Mouse (Mus musculus) gastrocnemius, adult 2 months (tissue): ENCODE measurements at regions not wholly inside any gene's neighbourhood (a gene's known extent, or its start where the extent isn't known, plus 50 kb on each side); places are given as distances from the start of the nearest gene placed in this dataset.

ENCODE experiments used
- DNase-seq: peaks from one replicate; pipeline ENCODE4 v3.0.0; 2022
- H3K27ac ChIP-seq: fragments of 200-600 bp; 2 replicates; pipeline ENCODE4 v1.8.1; 2022; ENCODE audit warnings: mild to moderate bottlenecking
- H3K4me3 ChIP-seq: fragments of 200-600 bp; 2 replicates; pipeline ENCODE4 v1.8.1; 2022; ENCODE audit warnings: mild to moderate bottlenecking, moderate library complexity
- CTCF ChIP-seq: fragments of 200-600 bp; IDR thresholded peaks from 2 replicates; pipeline ENCODE4 v1.8.1; 2022; ENCODE audit warnings: antibody characterized with exemption, mild to moderate bottlenecking, moderate library complexity
- intact Hi-C: fragments of 180-260 bp; cut with DNase I; formaldehyde crosslinking; loops from one replicate; pipeline ENCODE4 v1.15.1; 2025

DNA sequence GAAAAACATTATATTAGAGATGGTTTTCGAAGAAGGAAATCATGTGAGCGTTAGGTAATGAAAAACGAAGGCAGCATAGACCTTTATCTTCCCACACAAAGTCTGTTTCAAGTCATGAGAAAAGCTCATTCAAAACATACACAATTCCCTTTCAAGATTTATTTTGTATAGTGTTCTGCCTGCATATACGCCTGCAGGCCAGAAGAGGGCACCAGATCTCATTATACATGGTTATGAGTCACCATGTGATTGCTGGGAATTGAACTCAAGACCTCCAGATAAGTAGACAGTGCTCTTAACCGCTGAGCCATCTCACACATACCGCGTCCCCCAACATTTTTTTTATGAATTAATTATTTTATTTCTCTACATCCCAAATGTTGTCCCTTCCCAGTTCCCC lies 578.3 kb upstream of the Ccdc54 start:
- intact Hi-C loops, result no loop called here
- Histone ChIP-seq H3K4me3 (no peak overlapping the region), H3K27ac (no peak overlapping the region)
- no peak for DNase-seq
- no peak for TF ChIP-seq CTCF

DNA sequence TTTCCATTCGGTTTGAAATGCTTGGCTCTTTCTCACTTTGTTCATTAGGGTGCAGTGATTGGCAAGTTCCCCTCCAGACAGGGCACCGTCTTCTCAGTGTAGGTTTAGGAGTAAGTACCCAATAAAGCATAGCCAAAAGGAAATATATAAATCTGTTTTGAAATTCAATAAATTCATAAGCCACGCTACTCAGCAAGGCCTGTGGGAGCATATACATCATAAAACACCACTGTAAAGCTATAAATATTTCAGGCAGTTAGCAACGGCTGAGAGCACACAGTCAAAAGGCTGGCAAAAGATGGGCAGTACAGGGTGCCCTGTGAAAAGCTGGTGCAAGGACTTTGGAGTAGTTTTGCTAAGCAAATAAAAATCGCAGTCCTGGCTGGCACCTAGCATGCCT lies 569.8 kb upstream of the Ccdc54 start:
- intact Hi-C loops, result no loop called here
- H3K4me3 ChIP-seq, result no peak overlapping the region
- no peak for TF ChIP-seq CTCF
- no peak overlapping the region for H3K27ac ChIP-seq
- no peak for DNase-seq

DNA sequence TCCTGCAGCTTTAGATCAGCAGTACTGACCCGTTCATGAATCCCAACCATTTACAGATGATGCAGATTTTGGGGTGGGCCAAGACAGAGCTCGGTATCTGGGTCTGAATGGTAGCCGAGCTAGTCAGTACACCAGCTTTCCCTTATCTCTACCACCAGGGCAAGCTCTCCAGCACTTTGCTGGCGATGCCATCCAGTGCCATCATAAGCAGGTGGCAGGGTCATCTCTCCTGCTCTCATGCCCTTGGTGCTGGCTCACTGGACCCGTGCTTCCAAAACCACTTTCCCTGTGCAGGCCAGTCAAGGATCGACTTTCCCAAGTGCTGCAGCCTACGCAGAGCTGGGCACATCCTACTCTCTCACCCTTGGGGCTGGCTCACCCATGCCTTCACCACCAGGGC lies 547.6 kb upstream of the Ccdc54 start:
- no peak for DNase-seq
- no peak for TF ChIP-seq CTCF
- H3K27ac ChIP-seq, result no peak overlapping the region
- H3K4me3 ChIP-seq, result no peak overlapping the region
- intact Hi-C loops, result no loop called here

DNA sequence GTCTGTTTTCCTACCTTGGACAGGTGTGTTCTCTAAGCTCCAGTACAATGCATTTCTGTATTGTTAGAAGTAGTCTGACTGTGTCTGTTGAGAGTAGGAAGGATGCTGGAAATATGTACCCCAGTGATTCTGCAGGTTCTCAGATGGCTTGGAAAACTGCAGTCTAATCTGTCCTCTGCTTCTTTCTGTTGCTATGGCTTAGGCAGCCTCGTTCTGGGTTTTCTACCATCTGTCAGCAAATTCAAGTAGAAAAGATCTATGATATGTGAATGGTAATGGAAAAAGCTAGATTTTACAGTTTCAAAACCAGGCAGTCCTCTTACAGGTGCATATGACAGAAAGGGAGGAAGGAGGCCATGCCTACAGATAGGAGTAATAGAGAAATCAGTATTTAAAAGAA lies 528.9 kb upstream of the Ccdc54 start:
- no peak for TF ChIP-seq CTCF
- Histone ChIP-seq H3K4me3 (no peak overlapping the region), H3K27ac (no peak overlapping the region)
- no peak for DNase-seq
- intact Hi-C loops, result no loop called here

DNA sequence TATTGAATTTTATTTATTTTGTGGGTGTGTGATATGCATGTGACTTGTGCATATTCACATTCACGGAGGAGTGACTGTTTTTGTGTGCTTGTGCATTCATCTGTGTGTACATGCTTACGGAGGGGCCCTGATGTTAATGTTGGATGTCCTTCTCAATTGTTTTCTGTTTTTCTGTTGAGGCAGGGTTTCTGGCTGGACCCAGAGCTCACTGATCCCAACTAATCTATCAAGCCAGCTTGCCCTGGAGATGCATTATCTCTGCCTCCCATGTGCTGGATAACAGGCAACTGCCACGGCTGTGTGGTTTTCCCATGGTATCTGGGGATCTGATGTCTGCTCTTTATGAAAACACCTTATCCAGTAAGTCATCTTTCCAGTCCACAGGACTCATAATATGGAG lies 527.4 kb upstream of the Ccdc54 start:
- TF ChIP-seq CTCF, result no peak
- intact Hi-C loops, result no loop called here
- no peak for DNase-seq
- no peak overlapping the region for H3K27ac ChIP-seq
- H3K4me3 ChIP-seq, result no peak overlapping the region

DNA sequence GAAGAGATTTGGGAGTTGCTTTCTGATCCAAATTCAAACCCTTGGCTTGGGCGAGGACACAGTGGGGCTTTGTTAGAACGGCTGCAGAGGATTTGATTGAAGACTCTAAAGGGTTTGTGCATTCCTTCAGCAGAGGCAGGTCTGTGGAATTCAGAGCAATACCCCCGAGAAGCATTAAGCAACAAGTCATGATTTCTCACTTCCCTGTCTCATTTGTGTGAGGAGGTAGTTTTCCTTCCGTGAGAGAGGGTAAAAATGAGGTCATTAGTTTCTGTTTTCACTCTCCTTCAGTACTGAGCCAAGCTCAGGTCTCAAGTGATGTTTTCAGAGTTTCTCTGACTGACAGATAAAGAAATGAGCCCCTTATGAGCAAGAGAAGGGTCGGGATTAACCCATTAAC lies 526.9 kb upstream of the Ccdc54 start:
- intact Hi-C loops, result no loop called here
- no peak for TF ChIP-seq CTCF
- Histone ChIP-seq H3K4me3 (no peak overlapping the region; the same call in 1 of the 2 replicates), H3K27ac (no peak overlapping the region)
- DNase-seq, result no peak

DNA sequence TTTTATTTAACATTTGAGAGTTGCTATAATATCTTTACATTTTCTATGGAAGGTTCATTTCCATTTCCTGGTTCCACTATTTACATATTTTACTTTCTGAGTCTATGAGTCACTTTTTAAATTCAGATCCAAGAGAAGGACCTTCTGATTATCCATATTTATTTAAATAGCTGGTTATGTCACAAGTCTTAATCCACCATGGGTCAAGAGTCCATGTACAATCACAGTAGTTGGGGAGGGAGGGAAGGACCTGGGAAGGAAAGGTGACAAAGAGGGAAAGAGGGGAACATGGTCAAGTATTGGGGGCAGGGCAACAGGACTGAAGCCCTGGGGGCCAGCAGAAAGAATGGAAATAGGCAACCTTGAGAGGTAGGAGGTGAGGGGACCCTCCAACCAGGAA lies 518.9 kb upstream of the Ccdc54 start:
- intact Hi-C loops, result no loop called here
- no peak overlapping the region for H3K4me3 ChIP-seq
- DNase-seq, result no peak
- no peak for TF ChIP-seq CTCF
- H3K27ac ChIP-seq, result no peak overlapping the region

DNA sequence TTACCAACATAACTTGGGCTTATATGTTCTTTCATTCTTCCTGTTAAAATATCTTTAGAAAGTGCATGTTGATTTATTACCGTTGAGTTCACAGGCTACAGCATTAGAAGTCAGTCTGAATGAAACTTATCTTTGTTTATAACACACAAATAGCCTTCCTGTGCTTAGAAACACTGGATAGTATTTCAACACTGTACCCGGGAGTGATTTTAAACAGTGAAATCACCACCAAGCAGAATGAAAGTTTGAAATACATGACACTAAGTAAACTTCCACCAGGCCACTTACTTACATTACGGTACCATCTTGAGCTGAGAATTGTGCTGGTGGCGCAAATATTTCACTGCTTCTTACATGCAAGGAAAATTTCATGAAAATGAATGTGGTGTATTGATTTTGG lies 516.5 kb upstream of the Ccdc54 start:
- Histone ChIP-seq H3K27ac (no peak overlapping the region), H3K4me3 (no peak overlapping the region)
- intact Hi-C loops, result no loop called here
- TF ChIP-seq CTCF, result no peak
- no peak for DNase-seq

DNA sequence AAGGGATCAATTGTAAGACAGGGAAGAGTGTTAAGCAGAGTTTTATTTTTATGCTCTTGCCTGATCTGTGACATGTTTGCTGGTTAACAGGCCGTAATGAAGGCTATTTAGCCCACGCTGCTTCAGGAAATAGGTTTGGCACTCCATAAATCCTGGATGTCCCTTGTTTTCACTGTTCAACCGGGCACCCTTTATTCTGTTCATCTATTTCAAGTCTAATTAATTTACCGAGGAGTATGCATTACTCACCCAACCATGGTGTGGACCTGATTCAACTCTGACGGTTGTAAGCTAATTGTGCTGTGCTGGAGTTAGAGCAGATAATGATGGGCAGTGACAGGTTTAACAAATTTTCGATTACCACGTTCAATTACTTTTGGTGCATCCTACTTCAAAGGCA lies 495.6 kb upstream of the Ccdc54 start:
- Histone ChIP-seq H3K27ac (no peak overlapping the region), H3K4me3 (no peak overlapping the region)
- intact Hi-C loops, result no loop called here
- no peak for DNase-seq
- no peak for TF ChIP-seq CTCF

DNA sequence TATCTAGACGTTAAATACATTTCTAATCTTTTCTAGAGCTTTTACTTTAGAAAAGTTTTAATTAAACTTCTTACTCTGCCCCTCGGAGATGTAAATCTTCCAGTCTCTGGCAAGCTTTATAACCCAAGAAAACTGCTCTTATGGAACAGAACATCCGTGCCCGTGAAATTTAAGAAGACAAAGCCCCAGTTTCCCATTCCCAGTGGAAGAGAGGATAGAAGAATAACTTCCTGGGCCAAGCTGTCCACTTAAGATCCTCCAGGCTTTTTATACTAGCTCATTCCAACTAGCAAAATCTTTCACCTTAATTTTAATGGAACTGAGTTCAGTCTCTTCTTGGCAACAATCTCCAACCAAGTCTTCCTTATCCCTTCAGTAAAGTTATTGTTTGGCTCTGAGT lies 489.2 kb upstream of the Ccdc54 start:
- H3K4me3 ChIP-seq, result no peak overlapping the region
- no peak overlapping the region for H3K27ac ChIP-seq
- no peak for TF ChIP-seq CTCF
- no peak for DNase-seq
- intact Hi-C loops, result no loop called here

DNA sequence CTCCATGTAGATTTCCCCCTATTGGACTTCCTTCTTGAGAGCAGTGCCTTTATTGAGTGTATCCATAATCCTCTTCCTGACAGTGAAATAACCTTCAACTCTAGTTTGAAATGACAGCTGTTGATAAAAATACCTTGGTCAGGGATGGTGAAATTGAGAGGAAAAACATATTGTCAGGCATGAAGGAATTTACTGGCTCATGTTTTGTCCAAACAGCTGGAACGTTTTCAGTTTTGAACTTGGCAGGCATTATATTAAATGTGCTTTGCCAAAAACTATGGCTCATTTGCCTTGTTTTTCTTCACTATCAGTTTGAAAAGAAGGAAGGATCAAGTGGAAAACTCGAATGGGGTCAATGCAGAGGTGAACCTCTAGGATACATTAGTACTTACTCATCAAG lies 457.7 kb upstream of the Ccdc54 start:
- Histone ChIP-seq H3K27ac (no peak overlapping the region), H3K4me3 (no peak overlapping the region)
- intact Hi-C loops, result no loop called here
- no peak for DNase-seq
- TF ChIP-seq CTCF, result no peak

DNA sequence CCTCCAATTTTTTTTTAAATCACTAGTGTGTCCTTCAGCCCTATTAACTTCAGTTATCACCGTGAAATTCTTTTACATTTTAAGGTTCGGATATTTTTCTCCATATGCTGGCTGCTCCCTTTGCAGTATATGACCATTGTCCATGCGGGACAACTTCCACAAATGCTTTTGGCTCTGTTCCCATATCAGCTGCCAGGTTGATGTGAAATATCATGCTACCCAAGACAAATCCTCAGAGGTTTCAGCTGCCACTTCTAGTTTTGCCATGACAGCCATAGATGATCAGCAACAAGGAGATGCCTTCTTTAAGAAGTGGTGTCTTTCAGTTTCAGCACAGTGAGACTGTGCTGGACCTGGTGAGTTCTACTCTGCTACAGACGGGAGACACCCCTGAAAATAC lies 457.2 kb upstream of the Ccdc54 start:
- Histone ChIP-seq H3K4me3 (no peak overlapping the region), H3K27ac (no peak overlapping the region)
- intact Hi-C loops, result no loop called here
- no peak for TF ChIP-seq CTCF
- no peak for DNase-seq

DNA sequence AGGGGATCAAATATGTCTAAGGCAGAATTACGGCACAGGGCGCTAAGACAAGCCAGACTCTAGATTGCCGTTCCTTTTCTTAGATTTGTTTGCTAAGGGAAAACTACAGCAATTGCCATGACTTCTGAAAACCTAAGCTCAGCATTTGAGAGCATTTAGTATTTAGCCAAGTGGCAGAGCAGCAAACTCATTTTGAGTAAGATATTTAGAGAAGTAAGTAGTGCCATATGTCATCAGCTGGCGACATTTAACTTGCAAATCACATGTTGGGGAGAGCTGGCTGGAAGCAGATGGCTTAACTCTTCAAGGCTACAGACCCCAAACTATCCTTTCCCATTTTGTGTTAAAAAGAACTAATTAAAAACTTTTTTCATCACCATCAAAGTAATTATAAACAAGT lies 450.4 kb upstream of the Ccdc54 start:
- H3K4me3 ChIP-seq, result no peak overlapping the region
- H3K27ac ChIP-seq, result no peak overlapping the region
- intact Hi-C loops, result no loop called here
- no peak for TF ChIP-seq CTCF
- no peak for DNase-seq

DNA sequence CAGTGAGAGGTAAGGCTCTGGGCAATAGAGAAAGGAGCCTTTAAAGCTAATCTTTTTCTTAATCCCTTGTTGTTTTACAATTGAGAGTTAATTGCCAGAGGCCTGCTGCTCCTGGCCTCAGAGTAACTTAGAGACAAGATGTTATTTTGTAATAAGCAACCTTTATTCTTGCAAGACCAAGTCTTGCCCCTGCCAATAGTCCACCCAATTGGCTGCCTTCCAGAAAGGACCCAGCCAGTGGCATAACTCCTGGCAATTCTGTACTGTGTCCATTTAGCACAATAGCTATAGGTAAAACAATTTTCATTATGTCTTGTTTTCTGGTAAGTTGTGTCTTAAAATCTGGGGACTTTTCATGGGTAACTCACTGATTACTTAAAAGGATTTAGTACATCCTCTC lies 411.9 kb upstream of the Ccdc54 start:
- intact Hi-C loops, result no loop called here
- no peak for DNase-seq
- Histone ChIP-seq H3K27ac (no peak overlapping the region), H3K4me3 (no peak overlapping the region)
- no peak for TF ChIP-seq CTCF

DNA sequence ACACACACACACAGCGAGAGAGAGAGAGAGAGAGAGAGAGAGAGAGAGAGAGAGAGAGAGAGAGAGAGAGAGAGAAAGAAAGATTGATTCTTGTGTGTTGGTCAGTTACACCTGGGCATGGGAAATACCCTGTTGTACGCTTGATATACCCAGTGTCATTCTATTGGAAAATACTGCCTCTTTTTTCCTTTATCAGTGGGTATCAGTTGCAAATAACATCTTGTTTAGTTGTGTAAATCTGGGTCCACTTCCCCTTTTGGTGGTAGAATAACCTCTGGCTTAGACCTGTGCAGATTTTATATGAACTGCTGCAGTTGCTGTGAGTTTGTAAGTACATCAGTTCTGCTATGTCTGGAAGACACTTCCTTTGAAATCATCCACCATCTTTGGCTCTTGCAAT lies 373.4 kb upstream of the Ccdc54 start:
- intact Hi-C loops, result no loop called here
- Histone ChIP-seq H3K27ac (no peak overlapping the region), H3K4me3 (no peak overlapping the region)
- no peak for TF ChIP-seq CTCF
- no peak for DNase-seq
